Mouse (Mus musculus) retina, adult 2 months (tissue): ENCODE results near the gene Pip4k2a.
"Not testable (repeated sequence)": the region's sequence is repeated elsewhere in the genome, so short reads cannot be mapped to it uniquely, and the experiment has no call there.

Experiments used
- DNase-seq: peaks from one replicate; pipeline ENCODE4 v3.0.0-alpha.2; 2012; ENCODE audit warnings: low read depth, low spot score

Gene Pip4k2a

DNA sequence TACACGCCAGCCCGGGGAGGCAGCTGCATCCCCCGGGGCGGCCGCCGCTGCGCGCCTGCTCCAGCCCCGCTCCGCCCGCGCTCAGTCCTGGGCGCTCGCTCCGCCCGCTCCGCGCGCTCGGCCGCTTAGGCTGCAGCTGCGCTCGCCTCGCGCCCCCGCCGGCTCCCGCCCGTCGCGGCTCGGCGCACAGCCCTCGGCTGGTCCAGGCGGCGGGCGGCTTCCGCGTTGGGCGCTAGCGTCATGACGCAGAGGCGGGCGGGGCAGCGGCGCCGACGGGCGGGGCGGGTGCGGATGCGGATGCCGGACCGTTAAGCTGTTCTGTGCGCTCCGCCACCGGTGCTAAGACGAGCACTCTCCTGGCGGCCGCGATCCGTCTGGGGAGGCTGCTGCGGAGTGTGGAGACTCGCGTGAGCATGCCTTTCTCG lies at the start of gene Pip4k2a, which contains the start of gene 4930426L09Rik:
Gene Pip4k2a (minus strand): TSS at position 73 of the 425 bp plus-strand sequence.
Gene 4930426L09Rik (plus strand): TSS at position 290 of the 425 bp plus-strand sequence.
- DNase-seq, result peak; percentile 80

DNA sequence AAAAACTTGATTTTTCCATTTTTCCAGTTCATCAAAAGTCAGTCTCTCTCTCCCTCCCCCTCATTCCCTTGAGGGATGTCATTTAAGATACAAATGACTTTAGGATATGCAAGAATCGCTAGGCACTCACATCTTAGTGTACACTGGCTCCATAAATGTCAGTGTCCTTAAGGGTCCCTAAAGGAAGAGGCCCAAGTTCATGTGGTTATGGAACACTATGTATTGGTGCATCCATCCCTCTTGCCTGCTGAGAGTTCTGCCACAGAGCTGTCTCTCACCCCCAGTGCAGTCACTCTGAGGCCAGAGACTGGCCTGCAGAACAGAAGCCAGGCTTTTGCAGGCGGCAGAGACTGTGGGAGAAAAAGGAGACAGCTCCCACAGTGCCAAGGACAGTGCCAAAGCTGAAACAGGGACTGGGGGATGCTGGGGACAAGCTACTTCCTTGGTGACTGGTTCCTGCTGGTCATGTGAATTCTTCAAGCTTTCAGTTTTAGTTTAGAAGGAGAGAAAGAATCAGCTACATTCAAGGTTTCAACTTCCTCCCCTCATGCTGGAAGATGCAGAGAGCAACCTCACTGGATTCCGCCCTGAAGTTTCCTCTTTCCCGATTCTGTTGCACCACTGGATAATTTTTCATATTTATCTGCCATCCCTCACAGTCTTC lies 40.1 kb upstream of the Pip4k2a start:
- DNase-seq, result no peak

DNA sequence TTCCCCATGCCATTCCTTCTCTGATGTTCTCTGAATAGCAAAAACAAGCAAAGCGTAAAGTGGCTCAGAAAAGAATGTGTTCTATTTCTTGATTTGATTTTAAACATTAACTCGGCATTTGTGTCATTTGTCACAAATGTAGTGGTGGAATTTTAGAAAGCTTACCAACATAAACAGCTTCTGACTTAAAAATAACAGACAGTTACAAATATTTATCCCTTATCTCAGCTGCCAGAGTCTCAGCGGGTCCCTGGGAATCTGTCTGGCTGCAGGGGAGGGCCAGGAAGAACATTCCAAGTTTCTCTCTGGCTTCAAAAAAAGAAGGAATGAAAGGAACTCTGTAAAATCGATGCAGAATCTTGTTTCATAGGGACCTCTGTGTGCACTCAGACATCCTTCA lies 39.5 kb upstream of the Pip4k2a start:
- DNase-seq, result no peak

DNA sequence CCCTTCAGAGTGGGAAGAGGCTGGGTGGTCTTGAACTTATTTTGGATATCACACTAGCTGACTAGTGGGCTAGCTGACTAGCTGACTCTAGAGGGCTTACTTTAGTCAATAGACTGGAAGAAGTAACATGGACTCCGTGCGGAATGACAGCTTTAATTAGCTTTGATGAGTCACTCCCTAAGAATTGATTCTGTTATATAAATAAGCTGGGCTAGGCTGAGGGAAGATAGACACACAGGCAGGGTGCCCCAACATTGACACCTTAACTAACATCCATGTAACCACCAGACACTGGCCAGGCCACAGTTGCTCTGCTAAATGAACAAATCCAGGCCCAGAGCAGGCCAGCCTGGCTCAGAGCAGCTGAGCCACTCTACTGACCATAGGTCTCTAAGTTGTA lies 26.9 kb upstream of the Pip4k2a start:
- DNase-seq, result no peak

DNA sequence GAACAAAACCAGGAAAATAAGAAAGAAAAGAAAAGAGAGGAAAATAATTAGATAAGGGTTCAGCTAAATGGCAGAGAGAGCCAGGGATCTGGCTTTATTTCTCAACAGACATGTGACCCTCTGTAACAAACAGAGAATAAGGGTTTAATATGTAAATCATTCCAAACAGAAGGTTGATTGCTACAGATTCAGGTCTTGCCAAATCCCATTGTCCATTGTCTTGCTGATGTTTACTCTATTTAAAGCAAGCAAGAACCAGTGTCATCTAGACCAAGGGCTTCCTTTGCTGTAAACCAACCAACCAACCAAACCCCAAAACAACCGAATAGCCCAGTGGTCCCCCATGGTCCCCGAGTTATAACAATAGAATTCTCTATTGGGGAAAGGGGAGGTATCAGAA lies 20.1 kb upstream of the Pip4k2a start:
- no peak for DNase-seq

DNA sequence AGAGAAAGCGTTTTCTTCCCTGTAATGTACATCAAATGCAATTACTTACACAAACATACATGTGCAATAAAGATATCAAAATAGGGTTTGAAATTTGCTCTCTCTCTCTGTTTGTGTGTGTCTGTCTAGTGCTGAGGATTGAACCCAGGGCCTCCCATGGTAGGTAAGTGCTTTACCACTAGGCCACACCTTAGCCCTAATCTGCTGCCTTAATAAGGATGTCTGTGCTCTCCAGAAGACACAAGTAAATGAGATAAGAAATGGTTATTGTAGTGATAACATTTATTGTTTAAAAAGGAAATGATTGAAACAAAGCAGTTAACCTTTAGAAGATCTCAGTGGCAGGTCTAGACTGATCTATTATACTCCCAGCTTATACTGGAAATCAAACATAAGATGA lies 18.9 kb upstream of the Pip4k2a start:
- no peak for DNase-seq

DNA sequence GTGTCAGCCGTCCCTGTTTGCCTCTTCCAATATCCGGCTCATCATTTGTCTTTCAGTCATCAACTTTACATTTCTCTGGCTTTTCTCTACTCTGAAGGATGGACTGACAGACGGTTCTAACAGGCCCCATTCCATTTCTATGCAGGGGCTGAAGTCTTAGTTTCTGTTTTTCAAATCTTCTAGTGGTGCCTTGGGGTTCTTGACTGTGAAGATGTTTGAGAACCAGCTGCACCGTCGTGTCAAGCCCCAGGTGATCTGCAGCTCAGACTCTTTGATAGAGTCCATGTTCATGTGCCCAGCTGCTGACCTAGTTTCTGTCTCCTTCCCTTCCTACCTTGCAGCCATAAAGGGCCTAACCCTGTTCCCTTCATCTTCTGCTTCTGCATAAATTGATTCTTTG lies 18.4 kb upstream of the Pip4k2a start:
- DNase-seq, result no peak

DNA sequence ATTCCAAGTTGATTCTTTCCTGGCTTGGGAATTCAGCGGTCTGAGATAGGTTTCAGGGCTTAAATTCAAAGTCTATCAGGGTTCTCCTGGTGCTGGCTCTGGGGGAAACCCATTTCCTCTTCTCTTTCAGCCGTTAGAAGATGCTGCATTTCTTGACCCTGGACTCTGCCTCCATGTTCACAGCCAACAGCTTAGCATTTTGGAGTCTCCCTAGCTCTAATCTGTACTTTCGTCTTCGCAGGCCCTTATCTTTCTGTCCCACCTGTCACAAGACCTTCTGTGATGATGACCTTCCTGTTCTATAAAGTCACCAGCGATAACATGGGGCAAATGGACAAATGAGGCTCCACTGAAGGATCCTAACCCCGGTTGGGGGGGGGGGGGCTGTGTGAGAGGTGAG lies 13.5 kb upstream of the Pip4k2a start:
- DNase-seq, result no peak

DNA sequence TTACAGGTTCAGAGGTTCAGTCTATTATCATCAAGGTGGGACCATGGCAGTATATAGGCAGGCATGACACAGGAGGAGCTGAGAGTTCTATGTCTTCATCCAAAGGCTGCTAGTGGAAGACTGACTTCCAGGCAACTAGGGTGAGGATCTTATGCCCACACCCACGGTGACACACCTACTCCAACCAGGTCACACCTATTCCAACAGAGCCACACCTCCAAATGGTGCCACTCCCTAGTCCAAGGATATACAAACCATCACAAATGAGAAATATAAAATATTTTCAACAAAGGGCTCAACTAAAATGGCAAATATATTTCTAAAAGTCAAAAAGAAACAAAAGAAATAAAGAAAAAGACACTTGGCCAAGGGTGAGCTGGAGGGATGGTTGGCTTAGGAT lies 12.6 kb upstream of the Pip4k2a start:
- not testable (repeated sequence) for DNase-seq

DNA sequence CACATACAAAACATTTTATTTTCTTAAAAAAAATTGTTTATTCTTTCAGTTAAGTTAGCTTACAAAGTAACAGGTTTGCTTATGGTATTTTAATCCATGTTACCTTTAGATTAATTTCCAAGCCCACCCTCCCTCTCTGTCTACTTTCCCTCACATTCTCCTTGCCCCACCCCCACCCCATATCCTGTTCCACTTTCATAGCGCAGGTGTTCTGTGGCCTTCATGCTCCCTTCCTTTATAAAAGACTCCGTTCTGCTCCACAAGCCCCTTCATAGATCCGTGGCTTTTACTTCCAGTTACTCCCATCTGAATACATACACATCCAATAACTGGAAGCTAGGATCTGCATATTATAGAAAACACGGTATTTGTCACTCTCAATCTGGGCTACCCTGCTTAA lies 9.7 kb upstream of the Pip4k2a start:
- DNase-seq, result no peak

DNA sequence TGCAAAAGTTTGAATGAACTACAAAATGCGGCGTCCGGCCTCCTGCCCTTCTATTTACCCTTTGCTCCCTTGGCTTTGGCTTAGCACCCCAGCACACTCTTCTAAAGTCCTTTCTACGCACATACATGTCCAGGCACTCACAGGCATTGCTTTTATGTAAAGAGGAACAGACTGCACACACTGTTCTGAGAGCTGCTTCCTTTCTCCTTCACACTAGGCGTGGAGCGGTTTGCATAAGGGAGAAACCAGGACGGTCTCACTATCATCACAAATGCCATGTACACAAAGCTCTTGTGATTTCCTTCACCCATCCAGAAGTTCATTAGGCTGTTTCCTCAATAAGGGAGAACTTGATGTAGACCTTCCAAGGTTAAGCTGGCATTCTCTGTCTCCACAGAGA lies 8.2 kb upstream of the Pip4k2a start:
- DNase-seq, result no peak

DNA sequence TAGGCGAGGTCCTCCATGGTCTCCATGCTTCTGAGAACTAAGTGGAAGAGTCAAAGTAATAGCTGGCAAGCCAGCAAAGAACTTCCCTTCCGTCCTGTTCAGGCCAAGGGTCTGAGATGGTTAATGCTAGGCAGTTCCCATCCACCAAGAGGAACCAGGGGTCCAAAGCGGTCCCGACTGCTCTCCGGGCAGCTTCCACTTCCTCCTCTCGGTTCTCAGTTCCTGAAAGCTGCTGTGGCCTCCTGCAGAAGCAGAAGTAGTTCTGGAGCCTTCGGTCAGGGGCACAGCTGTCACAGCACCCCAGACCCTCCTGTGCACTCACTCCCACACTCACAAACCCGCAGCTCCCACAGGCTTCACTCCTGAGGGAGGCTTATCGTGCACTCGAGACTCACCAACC lies 6.9 kb upstream of the Pip4k2a start:
- DNase-seq, result no peak

DNA sequence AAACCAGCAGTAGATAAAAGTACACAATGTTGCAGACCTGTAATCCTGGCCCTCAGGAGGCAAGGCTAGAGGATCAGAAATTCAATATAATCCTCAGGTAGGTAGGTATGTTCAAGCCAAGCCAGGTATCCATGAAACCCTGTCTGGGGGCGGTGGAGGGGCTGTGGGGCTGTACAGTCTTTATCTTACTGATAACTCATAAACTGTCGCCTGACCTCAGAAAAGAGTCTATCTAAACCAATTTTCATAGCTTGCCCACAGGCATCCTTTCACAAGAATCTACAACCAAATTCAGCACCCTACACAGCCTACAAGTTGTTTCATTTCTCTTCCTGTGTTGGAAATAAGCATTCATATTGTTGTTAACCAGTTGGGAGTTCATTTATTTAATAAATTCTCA lies 1.5 kb upstream of the Pip4k2a start:
- no peak for DNase-seq

DNA sequence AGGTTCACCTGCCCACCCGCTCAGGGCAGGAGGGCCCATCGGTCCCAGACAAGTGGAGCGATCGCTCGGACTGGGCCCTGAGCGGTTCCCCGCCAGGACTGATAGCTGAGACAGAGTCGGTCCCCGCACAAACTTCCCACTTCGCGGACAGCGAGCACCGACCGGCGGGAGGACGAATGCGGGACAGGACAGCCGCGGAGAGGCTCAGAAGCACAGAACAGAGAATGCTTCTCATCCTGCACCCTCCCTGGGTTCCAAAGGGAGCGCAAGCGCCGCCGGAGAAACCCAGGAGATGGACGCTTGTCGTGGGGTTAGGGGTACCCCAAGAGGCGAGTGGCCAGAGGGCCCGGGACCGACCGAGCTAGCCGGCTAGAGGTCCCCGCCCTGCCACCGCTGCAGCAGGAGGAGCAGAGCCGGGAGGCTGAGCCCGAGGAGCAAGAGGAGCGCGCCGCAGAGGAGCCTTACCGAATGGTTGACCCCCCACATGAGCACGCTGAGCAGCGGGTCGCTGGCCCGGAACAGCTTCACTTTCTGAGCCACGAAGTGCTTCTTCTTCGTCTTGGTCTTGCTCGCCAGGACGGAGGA lies 447 bp downstream of the Pip4k2a start:
- peak; percentile 8 for DNase-seq

DNA sequence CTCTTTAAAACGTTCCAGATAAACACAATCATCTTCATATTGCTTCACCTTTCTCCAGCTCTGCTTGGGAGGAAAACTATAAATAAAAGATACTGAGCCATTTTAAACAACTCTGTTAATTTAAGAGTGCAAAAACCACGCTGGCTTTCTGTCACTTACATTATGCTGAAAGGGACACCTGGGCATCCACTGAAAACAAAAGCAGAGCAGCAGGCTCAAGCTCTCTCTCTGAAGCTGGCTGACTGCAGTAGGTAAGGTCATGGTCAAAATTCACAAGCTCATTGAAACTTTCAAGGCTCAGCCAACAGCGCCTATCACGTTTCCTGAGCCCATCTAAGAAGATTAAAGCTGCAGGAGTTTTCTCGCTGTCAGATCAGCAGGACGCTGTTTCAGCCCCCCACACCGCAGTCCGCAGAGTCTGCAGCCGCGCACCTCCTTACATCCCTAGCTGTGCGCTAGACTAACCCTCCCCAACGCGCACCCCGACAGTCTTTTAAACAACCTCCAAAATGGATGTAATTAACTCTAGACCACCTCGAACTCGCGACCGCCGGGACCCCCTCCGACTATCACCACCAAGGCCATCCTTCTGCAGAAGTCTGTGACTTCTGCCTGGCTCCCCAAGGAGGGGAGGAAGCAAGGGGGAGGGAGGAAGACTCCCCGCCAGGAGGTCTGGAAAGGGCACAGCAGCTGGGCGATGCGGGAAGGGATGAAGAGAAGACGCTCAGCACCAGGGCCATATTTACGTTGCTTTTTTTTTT lies 1.3 kb downstream of the Pip4k2a start:
- peak; percentile 4 for DNase-seq

DNA sequence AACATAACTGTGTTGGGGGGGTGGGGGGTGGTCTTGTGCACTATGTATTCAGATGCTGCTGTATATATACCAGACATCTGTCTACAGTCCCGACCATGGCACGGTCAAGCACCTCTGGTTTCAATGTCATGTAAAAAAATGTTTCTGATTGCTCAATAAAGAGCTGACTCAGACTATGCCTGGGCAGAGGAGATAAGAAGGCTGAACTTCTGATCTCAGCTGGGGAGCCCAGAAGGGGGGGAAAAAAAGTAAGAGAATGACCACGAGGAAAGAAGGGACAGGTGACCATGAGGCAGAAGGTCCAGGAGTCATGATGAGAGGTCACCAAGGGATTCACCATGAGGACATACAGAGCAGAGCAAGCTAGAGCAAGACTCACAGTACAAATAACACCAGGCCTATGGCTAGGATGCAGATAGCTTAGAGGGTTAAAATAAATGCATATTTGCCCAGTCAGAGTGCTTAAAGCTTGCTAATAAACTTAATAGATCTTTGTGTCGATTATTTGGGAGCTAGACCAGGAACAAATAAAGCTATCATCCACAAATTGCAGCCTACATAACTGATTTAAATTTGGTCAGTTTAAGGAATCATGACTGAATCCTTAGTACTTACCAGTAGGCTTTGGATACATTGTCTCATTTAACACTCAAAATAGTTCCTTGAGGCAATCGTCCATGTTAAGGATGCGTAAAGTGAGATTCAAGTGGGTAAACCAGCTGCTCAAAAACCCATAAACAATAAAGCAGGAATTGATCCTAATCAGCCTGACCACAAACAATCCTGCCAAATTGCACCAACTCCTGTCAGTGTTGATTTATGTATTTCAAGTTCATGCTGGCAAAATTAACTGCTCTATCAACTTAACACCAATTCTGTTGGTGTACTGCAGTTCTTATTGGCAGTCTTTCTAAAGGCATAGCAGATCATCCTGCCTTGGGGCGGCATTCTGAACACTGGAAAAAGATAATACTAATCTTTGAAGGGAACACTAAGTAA lies 5.1 kb downstream of the Pip4k2a start:
- no peak for DNase-seq

DNA sequence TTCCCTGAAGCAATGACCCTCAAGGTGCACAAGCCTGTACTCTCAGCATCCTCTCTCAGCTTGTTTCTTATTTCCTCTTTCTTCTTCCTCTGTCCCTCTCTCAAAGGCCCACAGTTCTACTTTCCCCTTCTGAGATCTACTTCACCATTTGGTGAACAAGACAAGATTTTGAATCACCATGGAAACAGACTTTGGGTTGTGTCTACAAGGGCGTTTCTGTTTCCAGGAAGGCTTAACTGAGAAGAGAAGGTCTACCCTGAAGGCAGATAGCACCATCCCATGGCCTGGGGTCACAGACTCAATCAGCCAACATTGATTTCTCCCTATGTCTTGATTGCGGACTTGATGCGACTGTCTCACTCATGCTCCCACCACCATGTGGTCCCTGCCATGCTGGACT lies 9.0 kb downstream of the Pip4k2a start:
- DNase-seq, result no peak

DNA sequence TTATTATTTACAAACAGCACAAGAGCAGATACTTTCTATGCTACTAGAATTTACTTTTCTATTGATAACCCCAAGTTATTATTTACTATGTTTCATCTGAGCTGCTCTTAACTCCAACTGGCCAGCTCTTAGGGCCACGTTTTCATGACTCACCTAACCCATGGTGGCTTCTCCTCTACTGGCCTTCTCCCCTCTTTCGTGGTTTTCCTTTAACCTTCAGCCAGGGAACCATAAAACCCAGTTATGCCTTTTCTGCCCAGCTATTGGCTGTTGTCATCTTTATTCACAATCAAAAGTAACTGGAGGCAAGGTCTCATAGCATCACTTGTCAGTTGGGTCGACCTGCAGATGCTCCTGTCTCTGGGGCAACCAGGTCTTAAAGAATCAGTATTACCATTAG lies 12.4 kb downstream of the Pip4k2a start:
- no peak for DNase-seq

DNA sequence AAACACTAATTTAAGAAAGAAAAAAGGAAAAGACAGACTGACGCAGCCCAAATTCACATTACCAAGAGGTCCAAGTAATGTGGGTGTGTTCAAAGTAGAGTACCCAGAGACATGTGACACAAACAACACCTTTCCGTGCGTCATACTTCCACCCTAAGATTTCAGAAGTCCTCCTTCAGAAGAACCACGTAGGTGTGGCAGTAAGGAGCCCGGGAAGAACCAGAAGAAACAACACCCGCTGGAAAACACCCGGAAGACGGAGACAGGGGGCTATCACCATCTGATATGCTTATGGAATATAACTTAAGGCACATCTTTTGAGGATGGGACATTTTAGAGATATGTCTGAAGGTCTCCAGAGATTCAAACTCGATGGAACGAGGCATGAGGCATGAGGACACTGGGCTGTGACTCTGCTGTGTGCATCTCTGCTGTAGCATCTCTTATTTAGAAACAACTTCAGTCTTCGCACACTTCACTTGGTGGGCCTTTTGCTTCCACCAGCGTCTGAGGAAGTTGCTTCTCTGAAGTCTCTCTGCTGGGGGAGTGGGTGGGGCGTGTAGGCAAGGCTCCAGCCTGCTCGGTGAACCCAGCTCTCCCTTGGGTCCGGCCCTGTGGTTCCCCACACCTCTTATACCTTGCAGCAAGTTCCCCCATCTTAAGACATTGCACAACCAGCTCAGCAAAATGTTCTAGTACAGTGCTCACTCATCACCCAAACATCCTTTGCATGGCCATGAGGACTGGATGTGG lies 13.7 kb downstream of the Pip4k2a start:
- DNase-seq, result no peak

DNA sequence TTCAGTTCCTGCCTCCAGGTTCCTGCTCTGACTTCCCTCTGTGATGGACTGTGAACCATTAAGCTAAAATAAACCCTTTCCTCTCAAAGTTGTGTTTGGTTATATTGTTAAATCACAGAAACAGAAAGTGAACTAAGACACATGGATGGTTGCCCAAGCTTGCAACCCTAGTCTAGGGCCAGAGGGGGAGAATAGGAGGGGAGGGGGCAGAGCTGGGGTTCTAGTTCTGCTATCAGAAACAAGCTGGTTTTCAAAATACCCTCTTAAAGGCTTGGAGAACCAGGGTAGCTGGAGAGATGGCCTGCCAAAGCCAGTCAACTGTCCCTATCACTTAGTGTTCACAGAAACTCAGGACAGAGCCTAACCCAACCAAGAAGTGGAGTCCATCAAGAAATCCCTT lies 14.4 kb downstream of the Pip4k2a start:
- DNase-seq, result no peak

DNA sequence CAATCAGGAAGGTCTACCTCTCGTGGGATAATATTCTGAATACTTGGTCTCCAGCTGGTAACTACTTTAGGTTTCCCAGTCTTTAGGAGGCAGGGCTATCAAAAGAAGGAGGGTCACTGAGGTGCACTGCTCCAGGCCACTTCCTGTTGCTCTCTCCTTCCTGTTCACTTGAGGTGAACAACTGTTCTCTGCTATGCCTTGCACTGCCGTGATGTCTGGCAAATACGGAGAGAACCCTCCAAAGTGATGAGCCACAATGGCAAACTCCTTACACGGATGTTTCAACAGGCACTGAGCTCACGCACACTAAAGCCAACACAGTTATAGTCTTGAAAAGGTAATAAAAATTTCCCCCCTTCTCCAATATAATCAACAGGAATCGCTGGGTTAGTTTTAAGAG lies 15.3 kb downstream of the Pip4k2a start:
- no peak for DNase-seq
